Mouse (Mus musculus): Measurements from ENCODE around the gene Gm49392. TPM values are rescaled to one million over a fixed set of nuclear protein-coding genes. Genes with fewer than 3 reads are reported as not detected.

Gm49392 gene
- polyA plus RNA-seq, 1 experiment: 0.20 TPM

Other genes starting within 250 kb of the Gm49392 start
- gene BC051665, start 110.5 kb downstream of the Gm49392 start, polyA plus RNA-seq (2012; rRNA removed): not detected in 2 replicates
- gene Ctsll3, start 94.0 kb downstream of the Gm49392 start, polyA plus RNA-seq (2012; rRNA removed): not detected in 2 replicates
- gene 4930486L24Rik, start 32.4 kb downstream of the Gm49392 start, polyA plus RNA-seq (2012; rRNA removed): 0.27 and 0.59 TPM in 2 replicates
- 2.3 and 2.5 TPM in 2 replicates for gene Ctla2b, start 553 bp upstream of the Gm49392 start, polyA plus RNA-seq (2012; rRNA removed)
- not detected in 2 replicates for gene Tpbpb, start 8.0 kb upstream of the Gm49392 start, polyA plus RNA-seq (2012; rRNA removed)
- not detected in 2 replicates for gene Gm49393, start 38.7 kb upstream of the Gm49392 start, polyA plus RNA-seq (2012; rRNA removed)
- gene Gm49391, start 39.7 kb upstream of the Gm49392 start, polyA plus RNA-seq (2012; rRNA removed): 2.0 and 2.4 TPM in 2 replicates
- 12.2 and 18.5 TPM in 2 replicates for gene Ctla2a, start 39.7 kb upstream of the Gm49392 start, polyA plus RNA-seq (2012; rRNA removed)
- gene Tpbpa, start 45.1 kb upstream of the Gm49392 start, polyA plus RNA-seq (2012; rRNA removed): not detected in 2 replicates
- gene Ctsj, start 109.1 kb upstream of the Gm49392 start, polyA plus RNA-seq (2012; rRNA removed): not detected in 2 replicates
- gene Ctsq, start 143.7 kb upstream of the Gm49392 start, polyA plus RNA-seq (2012; rRNA removed): not detected in 2 replicates

Measured in gonadal fat pad, adult 2 months (tissue).